Mouse (Mus musculus) T-helper 2 cell (primary cell): ENCODE results near the gene AC134908.4.
"Not testable (repeated sequence)": the region's sequence is repeated elsewhere in the genome, so short reads cannot be mapped to it uniquely, and the experiment has no call there.

ENCODE experiments used
- in situ Hi-C: fragments of 300-600 bp; cut with MboI, MseI; formaldehyde crosslinking; loops from one replicate; pipeline ENCODE4 v1.15.1; 2025; ENCODE audit warnings: high pct_unique_total_duplicates

Gene AC134908.4

GRCm38 (mm10) chr17:25783086-25783485 lies 12.4 kb downstream of the AC134908.4 start:
- in situ Hi-C loops = loop anchor here (5.0 kb wide), 1 partner anchor 46 kb away; the partner anchor contains the start of gene Mslnl

GRCm38 (mm10) chr17:25781339-25781738 lies 14.1 kb downstream of the AC134908.4 start:
- in situ Hi-C loops = loop anchor here (5.0 kb wide), 1 partner anchor 44 kb away; the partner anchor contains the start of gene Mslnl

DNA sequence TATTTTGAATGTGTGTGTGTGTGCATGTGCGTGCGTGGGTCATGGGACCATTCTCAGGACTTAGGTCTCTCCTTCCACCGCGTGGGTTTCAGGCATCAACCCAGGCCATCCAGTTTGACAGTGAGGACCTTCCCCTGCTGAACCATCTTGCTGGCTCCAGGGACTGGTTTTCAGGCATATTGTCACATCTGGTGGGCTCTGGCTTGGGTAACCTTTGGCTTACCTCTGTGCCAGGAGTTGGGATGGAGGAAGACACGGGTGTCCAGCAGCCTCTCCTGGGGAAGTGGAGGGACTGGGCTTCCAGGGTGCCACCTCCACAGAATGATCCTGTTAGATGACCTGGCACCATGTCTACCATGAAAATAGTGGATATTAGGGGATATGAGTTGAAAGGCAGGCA lies 17.5 kb downstream of the AC134908.4 start:
- in situ Hi-C loops = no loop called here

GRCm38 (mm10) chr17:25775318-25776062 lies 20.0 kb downstream of the AC134908.4 start:
- in situ Hi-C loops = no loop called here

- in situ Hi-C loops = no loop called here
These were observed 21.8 kb downstream of the AC134908.4 start, which contains the start of gene Narfl for GRCm38 (mm10) chr17:25773549-25774120. Gene Narfl, plus strand, starts transcription at chr17:25773776.

DNA sequence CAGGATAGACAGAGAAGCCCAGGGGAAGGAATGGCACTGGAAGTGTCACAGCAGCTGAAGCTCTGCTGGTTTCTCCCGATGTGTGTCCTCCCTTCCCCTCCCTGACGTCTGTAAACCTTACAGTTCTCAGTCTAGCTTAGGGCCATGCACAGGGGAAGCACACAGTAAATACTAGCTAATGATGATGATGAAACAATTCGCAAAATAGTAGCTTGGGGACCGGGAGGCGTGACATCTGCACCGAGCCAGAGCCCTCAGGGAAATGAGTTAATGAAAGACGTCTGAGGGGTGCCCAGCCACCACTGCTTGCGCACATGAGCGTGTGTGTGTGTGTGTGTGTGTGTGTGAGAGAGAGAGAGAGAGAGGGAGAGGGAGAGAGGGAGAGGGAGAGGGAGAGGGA lies 26.1 kb downstream of the AC134908.4 start:
- in situ Hi-C loops = loop anchor here (10.0 kb wide), 1 partner anchor 475 kb away; the partner anchor contains the start of gene Prss34

GRCm38 (mm10) chr17:25765886-25766285 lies 29.6 kb downstream of the AC134908.4 start:
- in situ Hi-C loops = loop anchor here (10.0 kb wide), 1 partner anchor 471 kb away; the partner anchor contains the start of gene Prss34

- in situ Hi-C loops = loop anchor here (10.0 kb wide), 1 partner anchor 468 kb away; the partner anchor contains the start of gene Prss34
These were observed 32.9 kb downstream of the AC134908.4 start for GRCm38 (mm10) chr17:25762591-25762990.

DNA sequence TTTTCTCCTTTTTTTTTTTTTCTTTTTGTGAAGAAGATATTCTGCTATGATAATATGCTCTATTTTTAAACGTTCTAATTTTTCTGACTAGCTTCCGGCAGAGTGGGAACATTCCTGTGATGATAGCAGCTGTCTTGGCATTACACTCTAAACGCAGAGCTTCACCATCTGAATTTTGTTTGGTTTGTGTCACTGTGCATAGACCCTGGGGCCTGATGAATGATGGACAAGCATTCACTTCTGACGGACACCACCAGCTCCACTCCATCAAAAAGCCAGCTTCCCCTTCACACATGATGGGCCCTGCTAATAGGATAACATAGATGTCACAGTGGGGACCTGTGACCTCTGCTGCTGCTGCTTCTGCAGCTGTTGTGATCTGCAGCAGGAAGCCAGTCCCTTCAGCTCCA lies 33.9 kb downstream of the AC134908.4 start:
- in situ Hi-C loops = loop anchor here (10.0 kb wide), 1 partner anchor 467 kb away; the partner anchor contains the start of gene Prss34

DNA sequence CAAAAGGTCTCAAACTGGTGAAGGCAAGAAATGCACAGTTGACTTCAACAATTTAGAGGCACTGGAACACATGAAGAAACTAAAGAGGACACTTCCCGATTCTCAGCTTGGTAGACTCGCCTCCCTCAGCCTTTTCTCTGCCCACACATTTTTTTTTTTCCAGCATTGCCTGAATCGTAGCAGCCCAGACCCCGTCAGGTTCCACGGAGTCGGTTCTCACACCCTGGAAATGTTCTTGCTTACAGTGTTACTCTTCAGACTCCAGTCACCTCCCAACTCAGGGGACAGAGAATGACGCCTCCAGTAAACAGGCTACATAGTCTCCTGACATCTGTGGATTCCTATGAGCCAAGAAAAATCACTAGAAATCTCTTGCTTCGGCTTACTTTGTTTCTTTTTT lies 35.3 kb downstream of the AC134908.4 start:
- in situ Hi-C loops = loop anchor here (10.0 kb wide), 1 partner anchor 465 kb away; the partner anchor contains the start of gene Prss34

GRCm38 (mm10) chr17:25757691-25758090 lies 37.8 kb downstream of the AC134908.4 start:
- in situ Hi-C loops = no loop called here

DNA sequence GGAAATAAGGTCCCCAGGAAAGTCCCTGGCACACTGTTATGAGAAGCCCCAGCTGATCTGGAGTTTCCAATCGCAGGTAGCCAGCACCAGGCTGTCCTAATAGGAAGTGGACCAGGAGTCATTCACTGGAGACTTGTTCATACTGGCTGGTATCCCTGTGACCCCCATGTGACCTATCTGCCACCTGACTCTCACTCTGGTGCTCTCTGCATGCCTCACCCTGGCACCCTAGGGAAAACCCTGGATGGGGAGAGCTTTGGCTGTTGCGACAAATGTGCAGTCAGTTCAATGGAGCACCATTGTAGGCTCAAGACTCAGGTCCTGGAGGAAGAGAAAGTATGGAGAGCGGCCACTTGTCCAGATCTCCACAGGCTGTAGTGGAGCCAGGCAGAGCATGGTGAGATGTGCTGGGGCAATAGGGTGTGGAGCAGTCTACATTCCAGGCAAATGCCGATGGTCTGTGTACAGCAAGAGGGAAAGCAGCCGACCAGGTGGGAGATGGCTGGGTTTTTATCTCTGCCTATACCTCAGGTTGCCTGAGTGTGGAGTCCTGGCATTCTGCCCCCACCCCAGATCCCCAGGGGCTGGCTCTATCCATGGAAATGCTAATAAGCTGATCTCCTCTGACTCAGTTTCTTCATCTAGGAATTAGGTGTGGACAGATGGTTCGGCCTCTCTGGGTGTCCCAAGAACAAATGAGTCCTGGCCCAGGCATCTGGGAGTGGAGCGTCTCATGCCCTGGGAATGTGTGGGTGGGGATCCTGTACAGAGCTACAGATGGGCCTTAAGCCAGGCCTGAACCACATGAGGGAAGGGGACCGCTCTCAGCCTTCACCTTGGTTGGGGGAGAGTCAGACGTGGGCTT lies 38.8 kb downstream of the AC134908.4 start:
- in situ Hi-C loops = no loop called here

- in situ Hi-C loops = no loop called here
These were observed 39.7 kb downstream of the AC134908.4 start for GRCm38 (mm10) chr17:25755627-25756377.

DNA sequence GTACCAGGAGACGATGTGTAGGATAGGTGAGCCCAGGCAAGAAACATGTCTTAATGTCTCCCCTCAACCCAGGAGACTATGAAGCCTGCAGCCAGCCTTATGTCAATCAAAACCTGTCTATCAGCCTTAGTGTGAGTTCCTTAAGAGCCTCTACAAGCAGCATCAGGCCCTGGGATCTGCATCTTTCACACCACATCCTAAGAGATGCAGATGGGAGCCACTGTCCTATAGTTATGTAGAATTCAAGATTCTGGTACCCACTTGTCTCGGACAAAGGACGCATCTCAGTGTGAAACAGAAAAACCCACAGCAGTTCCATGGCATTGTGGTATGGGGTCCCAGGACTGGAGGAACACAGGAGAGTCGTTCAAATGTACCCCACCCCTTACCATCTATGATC lies 40.4 kb downstream of the AC134908.4 start:
- in situ Hi-C loops = no loop called here

- in situ Hi-C loops = no loop called here
These were observed 41.2 kb downstream of the AC134908.4 start, which contains the start of gene Msln for GRCm38 (mm10) chr17:25754241-25754640. Gene Msln, minus strand, starts transcription at chr17:25754378.

DNA sequence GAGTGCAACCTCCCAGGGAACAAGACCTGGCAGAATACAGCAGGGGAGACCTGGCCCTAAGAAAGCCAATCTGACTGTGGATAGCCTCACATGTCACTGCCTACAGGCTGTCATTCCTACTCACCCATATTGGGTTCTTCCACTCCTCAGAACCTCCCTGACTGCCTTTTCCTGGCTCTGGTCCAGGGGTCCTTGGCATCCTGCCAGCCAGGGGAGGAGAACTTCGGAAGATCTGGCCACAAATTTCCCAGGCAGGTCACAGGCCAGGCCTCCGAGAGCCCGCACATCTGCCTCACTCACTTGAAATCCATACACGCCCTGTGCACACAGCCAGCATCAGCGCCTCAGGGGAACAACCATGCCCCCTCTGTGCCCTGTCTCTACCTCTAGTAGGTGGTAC lies 44.0 kb downstream of the AC134908.4 start:
- in situ Hi-C loops = no loop called here

GRCm38 (mm10) chr17:25749314-25749713 lies 46.1 kb downstream of the AC134908.4 start:
- in situ Hi-C loops = no loop called here

DNA sequence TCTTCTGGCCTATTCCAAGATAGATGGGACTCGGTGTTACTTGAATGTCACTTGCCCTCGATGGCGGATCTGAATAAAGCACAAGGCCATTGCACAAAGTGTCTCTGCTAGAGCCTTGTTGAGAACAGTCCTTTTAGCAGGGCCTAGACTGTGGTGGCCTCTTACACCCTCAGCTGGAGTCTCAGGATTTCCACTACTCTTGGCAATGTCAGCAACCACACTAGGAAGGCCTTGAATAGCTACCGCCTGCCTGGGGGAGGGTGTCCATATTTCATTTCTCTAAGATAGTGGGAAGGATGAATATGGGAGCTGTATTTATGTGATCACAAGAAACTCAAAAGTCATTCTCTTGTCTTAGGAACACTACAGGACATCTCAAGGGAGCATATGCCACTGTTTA lies 47.2 kb downstream of the AC134908.4 start:
- in situ Hi-C loops = no loop called here

GRCm38 (mm10) chr17:25744311-25744710 lies 51.1 kb downstream of the AC134908.4 start:
- in situ Hi-C loops = no loop called here

DNA sequence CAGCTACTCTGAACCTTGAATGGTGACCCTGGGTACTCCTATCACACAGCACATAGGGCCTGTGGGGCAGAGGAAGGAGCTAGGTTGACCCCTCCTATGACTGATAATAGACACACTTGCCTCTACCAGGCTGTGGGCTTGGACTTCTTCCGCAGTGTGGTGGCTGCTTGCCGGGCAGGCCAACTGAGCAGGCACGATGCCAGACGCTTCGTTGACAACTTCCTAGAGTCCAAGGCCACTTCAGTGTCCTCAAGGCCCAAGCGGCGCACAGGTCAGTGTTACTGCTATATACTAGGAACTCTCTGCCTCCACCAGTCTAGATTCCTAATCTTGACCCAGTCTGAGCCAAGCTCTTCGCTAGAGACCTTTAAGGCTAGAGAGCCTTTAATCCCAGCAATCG lies 51.6 kb downstream of the AC134908.4 start:
- in situ Hi-C loops = no loop called here

DNA sequence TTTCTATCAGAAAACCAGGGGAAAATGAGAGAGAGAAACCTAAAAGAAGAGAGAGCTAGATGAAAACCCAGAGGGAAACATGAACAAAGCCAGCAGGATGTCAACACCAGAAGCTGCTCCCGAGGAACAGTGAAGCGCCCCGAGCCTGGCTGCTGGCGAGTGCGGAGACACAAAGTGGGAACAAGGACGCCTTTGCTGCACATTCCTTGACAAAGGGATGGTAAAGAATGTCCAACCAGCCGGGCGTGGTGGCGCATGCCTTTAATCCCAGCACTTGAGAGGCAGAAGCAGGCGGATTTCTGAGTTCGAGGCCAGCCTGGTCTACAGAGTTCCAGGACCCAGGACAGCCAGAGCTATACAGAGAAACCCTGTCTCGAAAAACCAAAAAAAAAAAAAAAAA lies 54.0 kb downstream of the AC134908.4 start:
- in situ Hi-C loops = not testable (repeated sequence)
